Mouse (Mus musculus) brain, embryonic 18.5 days (tissue): ENCODE data around the gene Hoxc6.

Experiments used
- DNase-seq: peaks from one replicate; pipeline ENCODE4 v3.0.0-alpha.2; 2012; ENCODE audit warnings: low read depth, low spot score

Hoxc6 gene

DNA sequence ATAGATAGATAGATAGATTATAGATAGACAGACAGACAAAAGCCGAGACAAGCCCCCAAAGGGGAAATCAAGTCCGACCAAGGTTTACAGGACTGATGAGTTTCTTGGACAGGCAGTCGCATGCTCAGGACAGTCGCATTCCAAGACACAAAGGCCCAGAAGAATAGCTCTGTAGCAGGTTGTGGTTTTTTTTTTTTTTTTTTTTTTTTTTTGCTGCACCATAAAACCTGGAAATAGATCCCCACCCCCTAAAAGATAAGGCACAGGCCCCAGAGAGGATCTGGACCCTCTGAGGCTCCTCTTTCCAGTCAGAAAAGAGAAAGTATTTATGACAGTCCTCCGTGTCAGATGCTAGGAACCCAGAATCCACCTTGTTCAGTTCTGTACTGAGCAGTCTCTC lies 10.0 kb upstream of the Hoxc6 start:
- DNase-seq: no peak

DNA sequence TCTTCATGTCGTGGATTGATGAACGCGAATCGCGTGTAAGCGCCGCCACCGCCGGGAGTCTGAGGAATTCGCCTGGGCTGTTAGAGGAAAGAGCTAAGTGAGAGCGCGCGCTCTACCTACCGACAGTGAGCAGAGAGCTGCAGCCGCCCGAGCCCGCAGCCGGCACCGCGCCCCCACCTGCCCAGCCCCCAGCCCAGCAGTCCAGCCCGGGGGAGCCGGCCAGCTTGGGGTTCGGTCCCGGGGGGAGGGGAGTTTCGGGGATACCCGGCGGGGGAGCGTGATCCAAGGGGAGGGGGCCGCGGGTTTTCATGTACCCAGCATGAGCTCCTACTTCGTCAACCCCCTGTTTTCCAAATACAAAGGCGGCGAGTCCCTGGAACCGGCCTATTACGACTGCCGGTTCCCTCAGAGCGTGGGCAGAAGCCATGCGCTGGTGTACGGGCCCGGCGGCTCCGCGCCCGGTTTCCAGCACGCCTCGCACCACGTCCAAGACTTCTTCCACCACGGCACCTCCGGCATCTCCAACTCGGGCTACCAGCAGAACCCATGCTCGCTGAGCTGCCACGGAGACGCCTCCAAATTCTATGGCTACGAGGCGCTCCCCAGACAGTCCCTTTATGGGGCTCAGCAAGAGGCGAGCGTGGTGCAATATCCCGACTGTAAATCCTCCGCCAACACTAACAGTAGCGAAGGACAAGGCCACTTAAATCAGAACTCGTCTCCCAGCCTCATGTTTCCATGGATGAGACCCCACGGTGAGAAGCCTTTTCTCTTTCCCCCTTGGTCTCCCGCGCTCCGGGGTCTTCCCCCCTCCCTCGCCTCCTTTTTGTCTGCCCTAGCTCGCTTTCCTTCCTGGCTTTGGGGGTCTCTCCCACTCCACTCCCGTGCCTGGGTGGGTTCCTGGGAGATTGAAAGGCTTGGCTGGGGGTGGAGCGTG lies 7.3 kb upstream of the Hoxc6 start, which contains the start of gene Hoxc8:
TSS of gene Hoxc8 (plus strand) at position 147 of the 937 bp plus-strand sequence.
- no peak for DNase-seq

DNA sequence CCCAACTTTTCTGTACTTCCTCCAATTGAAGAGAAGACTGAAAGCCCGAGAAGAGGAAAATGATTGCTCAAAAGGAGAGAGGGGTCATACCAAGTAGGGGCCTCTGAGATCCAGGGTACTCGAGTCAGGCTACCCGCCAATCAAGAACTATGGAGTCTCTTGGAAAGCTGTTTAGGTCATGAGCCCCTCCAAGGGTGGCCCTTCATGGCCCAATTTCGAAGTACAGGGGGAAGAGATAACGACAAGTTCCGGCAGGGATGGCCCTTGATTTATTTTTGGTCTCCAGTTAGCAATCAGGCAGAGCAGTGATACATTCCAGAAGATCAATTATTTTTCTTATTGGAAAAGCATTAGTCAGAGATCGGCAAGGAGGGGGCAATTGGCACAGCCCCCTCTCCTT lies 6.3 kb upstream of the Hoxc6 start:
- DNase-seq: no peak

DNA sequence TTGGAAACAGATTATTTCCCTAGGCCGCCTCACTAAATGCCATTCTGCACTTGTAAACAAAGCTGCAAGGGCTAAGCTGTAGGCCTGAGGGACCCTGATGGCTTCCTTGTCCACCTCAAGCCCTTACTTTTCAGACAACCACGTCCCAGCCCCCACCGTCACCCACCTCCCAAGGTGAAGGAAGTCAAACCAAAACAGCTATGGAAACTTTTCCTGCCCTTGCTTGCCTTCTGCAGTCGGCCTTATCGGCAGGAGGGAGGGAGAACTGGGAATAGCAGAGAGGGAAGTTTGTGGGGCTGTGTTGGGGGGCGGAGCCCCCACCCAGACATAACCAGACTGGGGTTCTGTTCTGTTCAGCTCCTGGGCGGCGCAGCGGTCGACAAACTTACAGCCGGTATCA lies 5.9 kb upstream of the Hoxc6 start:
- no peak for DNase-seq

DNA sequence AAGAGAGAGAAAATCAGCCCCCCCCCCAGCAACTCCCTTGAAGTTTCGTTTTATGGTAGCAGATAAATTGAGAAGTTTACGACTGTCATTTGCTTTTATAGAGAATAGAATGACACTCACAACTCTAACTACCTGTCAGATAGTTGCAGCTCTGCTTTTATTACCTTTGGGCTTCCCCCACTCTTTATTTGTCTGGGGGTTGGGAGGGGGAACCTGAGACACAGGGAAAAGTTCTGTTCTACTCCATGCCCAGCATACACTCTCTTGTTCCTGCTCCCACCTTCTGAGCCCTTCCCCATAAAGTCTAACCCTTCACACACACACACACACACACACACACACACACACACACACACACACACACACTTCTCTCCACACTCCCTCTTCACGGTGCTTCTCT lies 5.2 kb upstream of the Hoxc6 start:
- no peak for DNase-seq

DNA sequence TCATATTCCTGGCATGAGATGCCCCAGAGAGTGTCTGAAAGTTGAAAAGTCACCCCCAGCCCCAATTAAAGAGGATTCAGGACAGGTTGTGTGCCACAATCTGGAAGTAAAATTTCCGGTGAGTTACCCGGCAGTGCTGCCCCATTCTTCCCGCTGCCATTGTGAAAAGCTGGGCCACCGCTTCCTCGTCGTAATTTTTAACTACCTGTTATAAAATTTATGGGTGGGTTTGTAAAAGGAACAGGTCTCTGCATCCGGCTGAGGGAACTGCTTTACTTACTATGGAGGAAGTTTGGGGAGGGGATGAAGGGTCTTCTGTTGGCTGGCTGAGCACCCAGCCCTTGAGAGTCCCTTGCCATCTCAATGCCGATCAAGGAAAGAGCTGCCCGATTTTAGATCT lies 1.5 kb upstream of the Hoxc6 start:
- DNase-seq: no peak

DNA sequence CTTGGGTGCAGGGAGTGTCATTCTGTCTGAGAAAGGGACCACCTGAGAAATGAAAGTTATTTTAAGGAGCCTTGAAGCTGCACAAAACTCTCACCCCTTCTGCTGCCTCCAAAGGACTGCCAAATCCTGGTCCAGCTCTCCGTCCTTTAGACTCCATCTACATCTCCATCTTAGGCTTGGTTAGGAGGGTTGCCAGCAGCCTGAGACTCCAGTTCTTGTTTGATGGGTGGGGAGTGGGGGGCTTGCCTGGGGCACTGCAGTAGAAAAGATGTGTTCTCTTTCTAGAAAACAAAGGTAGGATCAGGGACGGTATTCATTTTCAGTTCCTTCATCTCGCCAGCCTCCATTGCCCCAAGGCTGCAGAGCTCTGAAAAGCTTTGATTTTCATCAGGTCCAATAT lies 626 bp upstream of the Hoxc6 start:
- no peak for DNase-seq

DNA sequence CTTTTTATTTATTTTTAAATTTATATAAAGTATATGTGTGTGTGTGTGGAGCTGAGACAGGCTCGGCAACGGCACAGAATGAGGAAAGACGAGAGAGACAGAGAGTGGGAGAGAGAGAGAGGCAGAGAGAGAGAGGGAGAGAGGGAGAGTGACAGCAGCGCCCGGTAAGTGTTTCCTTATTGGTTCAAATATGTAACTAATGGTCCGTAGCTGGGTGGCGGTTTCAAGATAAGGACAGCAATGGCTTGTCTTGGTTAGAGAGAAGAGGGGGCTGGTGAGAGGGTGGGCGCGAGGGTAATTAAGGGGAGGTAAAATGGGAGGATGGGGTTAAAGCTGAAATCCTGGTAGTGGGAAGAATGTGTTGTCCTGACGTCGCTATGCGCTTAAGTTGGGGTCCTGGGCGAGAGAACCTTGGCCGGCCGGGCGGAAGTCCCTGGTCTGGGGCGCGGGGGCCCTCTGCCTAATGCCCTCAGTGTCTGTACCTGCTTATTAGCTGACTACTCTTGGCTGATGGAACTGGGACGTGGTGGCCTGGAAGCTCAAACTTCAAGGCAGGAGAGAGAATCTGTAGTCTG lies 638 bp downstream of the Hoxc6 start:
- DNase-seq: no peak

DNA sequence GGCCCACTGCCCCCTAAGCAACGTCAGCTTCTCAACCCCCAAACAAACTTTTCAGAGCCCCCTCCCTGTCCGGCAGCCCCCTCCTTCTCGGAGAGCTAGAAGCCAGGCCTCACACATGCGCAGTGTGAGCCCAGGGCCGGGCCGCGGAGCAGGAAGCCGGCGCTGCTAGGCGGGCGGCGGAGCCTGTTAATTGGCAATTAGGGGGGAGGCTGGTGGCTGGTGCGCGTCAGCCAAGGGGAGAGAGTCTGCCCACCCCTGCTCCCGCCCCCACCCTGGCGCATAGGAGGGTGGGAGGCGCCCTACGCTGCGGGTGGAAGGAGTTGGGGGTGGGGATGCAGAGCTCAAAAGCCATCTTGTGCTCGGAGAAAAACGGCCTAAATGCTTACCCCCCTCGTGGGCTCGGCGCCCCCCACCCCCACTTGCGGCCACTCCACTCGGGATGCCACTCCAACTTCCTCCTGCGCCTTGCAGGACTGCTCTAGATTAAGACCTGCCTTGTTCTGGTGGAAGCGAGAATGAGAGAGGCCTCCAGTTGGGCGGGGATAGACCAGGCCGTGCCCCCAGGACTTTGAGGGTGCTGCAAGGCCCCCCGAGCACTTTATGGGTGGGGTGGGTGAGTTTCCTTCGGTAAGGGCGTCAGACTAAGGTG lies 1.2 kb downstream of the Hoxc6 start:
- DNase-seq: no peak

DNA sequence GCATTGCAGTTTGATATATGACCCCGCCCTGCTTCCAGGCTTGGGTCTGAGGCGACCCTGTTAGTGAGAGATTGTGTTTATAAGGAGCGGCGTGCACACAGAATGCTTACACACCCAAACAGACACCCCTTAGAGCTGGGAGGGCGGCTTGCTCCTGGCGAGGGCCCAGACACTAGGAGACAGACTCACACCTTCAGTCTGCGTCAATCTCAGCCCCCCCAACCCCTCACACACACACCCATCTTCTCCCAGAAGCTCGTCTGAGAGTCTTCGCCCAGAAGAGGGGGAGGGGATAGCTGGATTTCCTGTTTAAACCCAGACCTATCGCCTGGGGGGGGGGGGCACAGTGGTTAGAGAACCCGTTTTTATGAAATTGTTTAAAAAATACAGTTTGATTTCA lies 1.9 kb downstream of the Hoxc6 start:
- DNase-seq: no peak

DNA sequence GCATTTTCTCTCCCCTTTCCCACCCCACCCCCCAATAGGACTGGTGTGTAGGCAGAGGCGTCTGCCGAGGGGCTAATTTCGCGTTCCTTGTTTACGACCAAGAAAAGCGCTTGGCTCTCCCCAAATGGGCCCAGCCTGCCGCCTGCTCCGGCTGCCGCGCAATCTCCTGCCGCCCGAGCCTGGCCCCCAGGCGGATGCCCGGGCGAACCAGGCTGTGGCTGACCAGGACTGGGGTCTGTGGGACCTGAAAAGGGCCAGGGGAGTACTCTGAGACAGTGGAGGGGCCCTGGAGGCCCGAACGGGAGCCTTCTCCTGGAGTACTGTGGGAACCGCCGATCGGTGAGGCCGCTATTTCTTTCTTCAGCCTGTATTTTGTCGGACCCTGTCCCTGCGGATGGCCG lies 2.4 kb downstream of the Hoxc6 start:
- DNase-seq: no peak

DNA sequence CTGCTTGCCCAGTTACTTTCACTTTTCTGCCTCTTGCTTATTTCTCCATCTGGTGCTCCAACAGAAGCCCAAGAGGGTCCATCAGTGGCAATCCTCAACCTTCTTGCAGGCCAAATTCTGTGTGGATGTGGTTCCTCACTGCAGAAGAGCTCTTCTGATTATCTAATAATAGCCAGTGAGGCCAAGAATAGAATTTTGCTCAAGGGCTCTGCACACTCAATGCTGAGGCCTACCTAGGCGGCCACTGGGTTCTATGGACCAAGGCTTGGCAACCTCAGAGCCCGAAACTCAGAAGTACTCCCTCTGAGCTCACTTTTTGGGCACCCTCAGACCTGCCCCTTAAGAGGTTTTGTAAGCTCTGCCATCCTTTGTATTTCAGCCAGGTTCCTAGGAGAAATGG lies 3.3 kb downstream of the Hoxc6 start:
- DNase-seq: no peak

DNA sequence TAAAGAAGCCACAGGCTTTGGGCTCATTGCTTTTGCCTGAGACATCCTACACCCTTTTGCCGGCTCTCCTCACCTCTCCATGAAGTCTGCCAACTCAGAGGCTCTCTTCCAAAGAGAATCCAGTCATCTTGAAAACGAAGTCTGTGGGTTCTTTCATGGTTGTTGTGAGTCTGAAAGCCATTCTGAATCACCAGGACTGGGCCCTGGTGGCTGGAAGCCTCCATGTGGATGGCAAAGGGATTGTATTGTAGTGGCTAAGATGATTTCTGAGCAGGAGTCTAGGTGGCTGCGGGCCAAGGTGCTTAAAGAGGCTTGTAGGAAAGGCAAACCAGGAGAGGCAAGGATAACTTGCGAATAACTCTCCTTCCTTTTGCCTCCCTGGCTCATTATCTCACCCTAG lies 4.1 kb downstream of the Hoxc6 start:
- DNase-seq: no peak

DNA sequence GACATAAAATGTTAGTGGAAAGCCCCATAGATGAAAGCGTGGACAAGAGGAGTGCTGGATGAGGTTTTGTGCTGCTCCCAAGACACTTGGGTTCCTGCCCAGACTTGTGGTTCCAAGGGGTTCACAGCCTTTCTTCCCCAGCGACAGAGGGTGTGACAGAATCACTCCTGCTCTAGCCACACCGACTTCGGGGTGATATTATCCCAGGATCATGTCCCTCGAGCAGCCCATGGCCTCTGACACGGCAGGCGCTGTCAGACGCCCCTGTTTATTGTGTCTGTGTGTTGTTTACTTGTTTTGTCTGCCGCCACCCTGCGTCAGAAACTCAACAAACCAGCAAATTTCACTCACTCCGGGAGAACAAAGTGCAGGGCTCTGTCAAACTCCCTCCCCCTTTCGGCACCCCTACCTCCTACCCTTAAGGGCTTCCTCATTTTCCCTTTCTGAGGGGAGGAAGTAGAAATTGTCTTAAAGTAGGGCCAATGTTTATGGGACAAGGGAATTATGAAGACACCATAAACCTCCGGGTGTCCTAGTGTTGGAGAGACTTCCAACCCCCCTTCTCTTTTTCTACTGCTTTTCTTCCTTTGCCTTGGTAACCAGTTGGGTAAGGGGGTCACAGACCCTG lies 4.9 kb downstream of the Hoxc6 start:
- DNase-seq: no peak

DNA sequence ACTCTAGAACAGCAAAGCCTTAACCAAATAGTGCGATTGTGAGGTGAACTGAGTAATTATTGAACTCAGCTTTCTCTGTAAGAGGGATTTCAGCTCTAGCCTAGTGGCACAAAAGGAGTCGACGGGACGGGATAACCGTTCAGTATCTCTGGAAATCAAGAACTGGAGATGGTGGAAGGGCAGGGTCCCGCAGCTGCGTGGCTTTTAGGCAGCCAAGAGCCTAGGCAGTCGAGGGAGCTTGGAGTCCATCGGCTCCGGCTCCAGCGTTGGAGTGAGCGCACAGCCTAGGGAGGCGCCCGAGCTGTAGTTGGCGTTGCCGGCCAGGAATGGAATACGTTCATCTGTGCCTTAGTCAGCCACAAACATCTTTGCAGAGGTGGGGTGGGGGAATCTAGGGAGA lies 7.3 kb downstream of the Hoxc6 start:
- no peak for DNase-seq

DNA sequence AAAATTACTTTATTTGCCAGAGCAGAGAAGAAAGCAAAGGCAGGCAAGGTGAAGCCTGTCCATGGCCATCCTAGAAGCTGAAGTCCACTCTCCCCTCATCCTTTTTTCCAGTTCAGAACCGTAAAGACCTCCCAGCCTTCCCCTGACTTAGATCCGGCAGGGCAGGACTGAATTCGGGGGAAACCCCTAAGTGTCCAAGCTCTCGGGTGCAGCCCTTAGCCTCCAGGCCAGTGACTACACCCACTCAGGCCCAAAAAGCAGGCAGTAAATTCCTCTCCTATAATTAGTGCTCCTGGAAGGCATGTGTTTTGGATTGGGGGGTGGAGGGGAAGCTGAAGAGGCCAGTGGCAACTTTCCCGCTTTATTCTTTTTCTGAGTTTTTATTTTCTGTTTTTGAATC lies 7.7 kb downstream of the Hoxc6 start:
- DNase-seq: no peak

DNA sequence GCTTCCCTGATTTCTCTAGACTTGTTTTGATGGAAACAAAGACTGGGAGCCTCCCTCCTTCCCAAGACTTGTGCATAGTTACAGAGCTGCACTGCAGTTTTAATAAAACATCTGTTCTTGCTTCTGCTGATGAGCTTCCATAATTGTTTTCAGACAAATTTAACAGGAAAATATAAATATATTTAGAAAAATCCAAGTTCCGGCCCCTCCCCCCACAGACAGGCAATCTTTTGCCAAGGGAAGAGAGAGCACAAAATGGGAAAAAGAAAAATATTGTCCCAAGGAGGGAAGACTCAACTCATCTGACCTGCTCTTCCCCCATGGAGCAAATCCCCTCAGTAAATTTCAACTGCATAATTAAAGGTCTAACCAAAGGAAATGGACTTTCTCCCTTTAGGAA lies 8.3 kb downstream of the Hoxc6 start:
- no peak for DNase-seq

DNA sequence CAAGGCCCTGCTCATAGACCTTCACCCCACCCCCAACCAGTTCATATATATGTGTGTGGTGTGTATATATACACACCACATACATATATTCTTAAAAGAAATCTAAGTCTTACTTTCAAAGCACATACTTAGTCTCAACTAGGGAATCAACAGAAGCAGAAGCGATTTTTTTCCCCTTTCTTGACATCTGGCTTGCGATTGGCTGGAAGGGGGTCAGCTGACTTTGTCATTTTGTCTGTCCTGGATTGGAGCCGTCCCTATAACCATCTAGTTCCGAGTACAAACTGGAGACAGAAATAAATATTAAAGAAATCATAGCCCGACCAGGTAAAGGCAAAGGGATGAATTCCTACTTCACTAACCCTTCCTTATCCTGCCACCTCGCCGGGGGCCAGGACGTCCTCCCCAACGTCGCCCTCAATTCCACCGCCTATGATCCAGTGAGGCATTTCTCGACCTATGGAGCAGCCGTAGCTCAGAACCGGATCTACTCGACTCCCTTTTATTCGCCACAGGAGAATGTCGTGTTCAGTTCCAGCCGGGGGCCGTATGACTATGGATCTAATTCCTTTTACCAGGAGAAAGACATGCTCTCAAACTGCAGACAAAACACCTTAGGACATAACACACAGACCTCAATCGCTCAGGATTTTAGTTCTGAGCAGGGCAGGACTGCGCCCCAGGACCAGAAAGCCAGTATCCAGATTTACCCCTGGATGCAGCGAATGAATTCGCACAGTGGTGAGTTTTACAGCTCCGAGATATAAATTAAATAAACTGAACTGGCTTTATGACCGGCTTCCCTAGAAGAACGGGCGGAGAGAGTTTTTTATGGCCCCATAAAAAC lies 11.4 kb downstream of the Hoxc6 start:
- no peak for DNase-seq

DNA sequence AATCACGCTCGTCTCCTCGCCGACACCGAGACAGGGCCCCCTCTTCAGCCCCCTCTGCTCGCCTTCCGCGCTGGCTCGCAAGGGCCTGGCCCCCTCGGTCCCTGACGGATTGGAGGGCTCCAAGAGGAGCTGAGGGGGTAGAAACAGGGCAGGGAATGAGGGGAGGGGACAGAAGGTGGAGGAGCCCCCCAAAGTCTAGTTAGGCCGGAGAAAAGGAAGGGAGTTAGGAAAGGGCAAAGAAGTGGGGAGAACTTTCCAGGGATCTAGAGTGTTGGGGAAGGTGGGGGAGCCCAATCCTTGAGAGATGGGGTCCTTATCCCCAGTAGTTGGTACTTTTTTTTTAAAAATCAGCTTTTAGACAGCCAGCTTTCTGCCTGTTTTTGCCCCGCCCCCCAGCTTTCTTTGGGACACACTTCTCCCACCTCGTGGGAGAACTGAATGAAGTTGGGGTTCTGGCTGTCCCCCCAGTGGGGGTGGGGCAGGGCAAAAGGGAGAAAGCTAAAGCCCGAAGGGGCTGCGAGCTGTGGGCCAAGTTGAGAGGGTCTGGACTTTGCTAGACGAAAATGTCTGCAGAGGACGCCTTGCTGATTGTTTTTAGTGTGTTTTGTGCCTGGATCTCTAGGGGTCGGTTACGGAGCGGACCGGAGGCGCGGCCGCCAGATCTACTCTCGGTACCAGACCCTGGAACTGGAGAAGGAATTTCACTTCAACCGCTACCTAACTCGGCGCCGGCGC lies 12.2 kb downstream of the Hoxc6 start:
- DNase-seq: no peak

DNA sequence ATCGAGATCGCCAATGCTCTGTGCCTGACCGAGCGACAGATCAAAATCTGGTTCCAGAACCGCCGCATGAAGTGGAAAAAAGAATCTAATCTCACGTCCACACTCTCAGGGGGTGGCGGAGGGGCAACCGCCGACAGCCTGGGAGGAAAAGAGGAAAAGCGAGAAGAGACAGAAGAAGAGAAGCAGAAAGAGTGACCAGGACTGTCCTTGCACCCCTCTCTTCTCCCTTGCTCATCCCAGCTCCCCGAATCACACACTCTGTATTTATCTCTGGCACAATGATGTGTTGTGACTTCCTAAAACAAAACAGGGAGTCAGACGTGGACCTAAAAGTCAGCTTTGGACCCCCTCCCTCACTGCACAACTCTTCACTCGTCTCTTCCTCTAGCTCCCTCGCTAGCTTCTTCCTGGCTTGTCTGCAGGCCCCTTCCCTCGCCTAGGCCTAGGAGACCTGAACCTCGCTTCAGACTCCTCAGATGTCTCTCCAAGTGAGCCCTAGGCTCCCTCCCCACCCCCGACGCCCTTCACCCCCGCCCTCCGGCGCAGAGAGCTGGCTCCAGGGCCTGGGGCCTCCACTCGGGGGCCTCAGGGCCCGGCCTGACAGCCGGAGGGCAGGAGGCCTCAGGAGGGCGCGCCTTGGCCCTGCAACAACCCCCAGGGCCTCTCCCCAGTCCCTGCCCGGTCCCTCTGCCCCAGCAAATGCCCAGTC lies 12.9 kb downstream of the Hoxc6 start:
- DNase-seq: no peak
